Mouse (Mus musculus): ENCODE measurements around the gene Cfap97.

The Cfap97 gene

DNA sequence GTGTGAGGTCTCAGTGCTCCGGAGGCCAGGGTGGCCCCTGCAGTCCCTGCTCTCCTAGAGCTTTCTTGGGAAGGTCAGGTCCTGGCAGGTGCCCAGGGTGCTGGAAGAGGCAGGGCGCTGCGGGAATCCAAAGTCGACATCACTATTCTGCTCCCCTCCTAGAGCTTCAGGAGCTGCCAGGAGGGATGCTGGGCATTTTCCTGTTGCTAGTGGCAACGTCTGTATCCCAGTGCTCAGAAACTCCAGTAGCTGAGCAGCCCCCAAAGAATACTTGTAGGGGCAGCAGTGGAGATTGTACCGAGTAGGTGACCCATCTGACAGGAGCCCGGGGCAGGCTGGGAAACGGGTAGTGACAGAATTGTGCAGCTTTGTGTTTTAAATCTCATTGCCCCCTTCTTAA lies 81.2 kb downstream of the Cfap97 start:
- no peak for DNase-seq

DNA sequence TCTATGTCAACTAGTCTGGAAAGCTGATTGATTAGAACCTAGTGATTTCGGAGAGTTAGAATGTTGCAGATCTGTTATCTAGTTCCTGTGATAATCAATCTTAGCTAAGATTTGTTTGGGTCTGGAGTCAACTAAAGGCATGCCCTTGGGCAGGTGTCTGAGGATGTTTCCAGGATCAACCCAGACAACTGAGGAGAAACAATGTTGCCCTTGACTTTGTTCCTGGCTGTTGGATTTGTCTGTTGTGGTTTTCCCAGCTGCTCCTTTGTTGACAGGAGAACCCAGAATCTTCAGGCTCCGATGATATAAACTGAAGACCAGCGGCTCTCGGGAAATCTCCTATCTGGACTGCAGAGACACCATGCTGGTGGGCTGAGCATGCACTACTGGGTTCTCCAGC lies 83.2 kb downstream of the Cfap97 start:
- DNase-seq: no peak

DNA sequence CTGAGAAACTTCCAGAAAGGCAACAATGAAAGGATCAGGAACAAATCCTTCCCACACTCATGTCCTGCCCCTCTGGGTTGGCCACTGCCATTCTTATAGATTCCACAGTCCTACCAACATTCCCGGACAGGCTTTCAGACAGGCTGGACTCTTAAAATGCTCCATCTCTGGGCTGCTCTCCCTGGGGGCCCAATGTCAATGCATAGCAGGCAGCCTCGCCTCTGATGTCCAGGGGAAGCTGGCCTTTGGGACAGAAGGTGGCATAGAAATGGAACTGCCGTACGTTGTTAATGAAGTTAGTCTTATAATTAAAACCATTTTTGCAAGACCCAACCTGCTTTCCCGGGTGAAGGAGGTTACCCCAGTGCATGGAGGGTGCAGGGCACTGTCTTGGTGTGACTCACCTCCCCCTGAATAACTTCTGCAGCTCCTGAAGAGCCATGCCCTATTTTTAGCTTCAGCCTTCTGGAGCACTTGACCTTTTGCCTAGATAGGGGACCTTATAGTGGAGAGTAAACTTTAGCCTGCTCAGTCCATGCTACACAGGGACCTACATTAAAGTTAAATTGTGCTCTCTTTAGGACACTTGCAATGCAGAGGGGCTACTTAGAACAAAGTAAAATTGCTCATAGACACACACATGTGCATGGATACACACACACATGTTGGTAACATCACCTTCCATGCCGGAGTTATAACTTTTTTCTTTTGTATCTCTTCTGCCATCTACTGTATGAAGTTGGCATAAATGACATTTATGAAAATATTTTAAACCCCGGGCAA lies 85.1 kb downstream of the Cfap97 start:
- DNase-seq: no peak

DNA sequence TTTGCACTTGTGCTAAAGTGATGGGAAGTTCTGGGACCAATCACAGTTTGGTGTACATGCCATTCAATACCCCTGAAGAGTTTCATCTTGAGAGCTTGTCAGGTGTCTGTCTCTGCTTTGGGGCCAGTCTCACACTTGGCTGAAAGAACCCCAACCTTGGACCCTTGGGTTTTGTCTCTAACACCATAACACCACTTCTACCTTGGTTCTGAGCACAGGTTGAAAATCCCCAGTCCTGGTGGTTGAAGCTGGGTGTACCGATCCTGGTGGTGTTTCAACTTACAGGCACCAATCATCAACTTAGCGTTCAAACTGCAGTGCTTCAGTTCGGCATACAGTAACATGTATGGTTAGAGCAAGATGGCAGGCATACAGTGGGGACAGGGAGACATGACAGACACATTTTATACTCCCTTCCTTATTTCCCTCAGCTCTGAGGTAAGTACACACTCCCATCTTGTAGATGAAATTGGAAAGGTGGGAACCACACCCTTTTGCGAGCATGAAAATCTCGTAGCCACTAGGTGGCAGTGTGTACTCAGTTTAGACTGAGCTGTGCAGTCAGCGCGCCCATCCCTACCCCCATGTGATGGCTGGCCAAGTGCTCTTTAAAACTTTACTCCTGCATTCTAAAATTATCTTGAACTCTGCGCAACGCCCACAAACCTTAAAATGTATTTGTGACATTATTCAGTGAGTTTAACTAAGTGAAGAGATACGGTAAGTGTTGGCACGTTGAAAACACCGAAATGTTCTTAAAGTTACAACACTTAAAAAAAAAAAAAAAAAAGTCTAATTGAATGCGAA lies 90.2 kb downstream of the Cfap97 start:
- DNase-seq: peak; percentile 34 to 72

DNA sequence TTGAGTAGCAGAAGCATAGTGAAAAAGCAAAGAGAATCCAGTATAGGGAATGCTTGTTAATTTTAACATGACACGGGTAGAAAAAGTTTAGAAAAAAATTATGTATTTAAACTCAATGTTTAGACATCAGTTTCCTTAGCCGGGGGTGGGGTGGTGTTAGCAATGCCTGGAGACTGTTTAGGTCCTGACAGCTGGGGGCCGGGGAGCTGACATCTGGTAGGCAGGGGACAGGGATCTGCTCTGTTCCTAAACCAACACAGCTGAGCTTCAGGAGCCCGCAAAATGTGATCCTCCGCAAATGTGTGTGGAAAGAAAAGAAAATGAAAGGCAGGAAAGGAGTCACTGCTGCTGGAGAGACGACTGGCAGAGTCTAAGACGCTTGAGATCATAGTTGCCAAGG lies 91.4 kb downstream of the Cfap97 start:
- no peak for DNase-seq

Measured in kidney, adult 8-10 months (tissue).